ENCODE assay signal across 26 mouse cellular contexts in genomic region chr7:144448186-144448585, GRCm38 (mm10). TPM values are rescaled to one million over a fixed set of nuclear protein-coding genes. Genes with fewer than 3 reads are reported as not detected.
A peak's percentile ranks its signal among the peaks of the same experiment; 100 is the strongest.
DNase-seq lines count a peak whose midpoint lies in the region; ATAC-seq and TF ChIP-seq lines count a peak whose summit lies in the region.
"Had no signal": no experiment of that assay in that cellular context is flagged by ENCODE, and none has a peak within 500 bp of the region (broad histone marks: within the 10 kb centered on the region; RNA-seq: fewer than 3 reads in every experiment).

No protein-coding gene starts in this region.

- H3K36me3 ChIP-seq in embryonic facial prominence, embryonic 14.5 days (ENCODE audit: control insufficient read depth, insufficient read depth, low read length), result peaks cover 98% of the 10 kb centered on the region
- peaks cover 100% of the 10 kb centered on the region for H3K36me3 ChIP-seq in embryonic facial prominence, embryonic 10.5 days (replicated peaks)
- H3K36me3 ChIP-seq in lung, postnatal 0 days (ENCODE audit: insufficient read depth, low read length), result peaks cover 37% of the 10 kb centered on the region; the same call in 1 of the 2 replicates

- TF ChIP-seq EP300 in lung, postnatal 0 days (IDR thresholded peaks at IDR 0.05), result no peak

- no peaks in the 10 kb centered on the region for H3K4me1 ChIP-seq in embryonic facial prominence, embryonic 14.5 days (ENCODE audit: control insufficient read depth, insufficient read depth, low read length)
- no peaks in the 10 kb centered on the region for H3K4me1 ChIP-seq in embryonic facial prominence, embryonic 10.5 days
- H3K4me1 ChIP-seq in lung, postnatal 0 days (ENCODE audit: insufficient read depth, low read depth, low read length), result no peaks in the 10 kb centered on the region
- H3K4me1 ChIP-seq: embryonic facial prominence, embryonic 15.5 days; heart, embryonic 10.5 days; hindbrain, embryonic 10.5 days had no signal

- no peak overlapping the region for H3K4me2 ChIP-seq in embryonic facial prominence, embryonic 14.5 days (ENCODE audit: low read depth, low read length)
- H3K4me2 ChIP-seq in lung, postnatal 0 days (replicated peaks; ENCODE audit: low read depth, low read length), result no peak overlapping the region
- H3K4me2 ChIP-seq: embryonic facial prominence, embryonic 15.5 days; hindbrain, embryonic 13.5 days had no signal

- H3K27me3 ChIP-seq in embryonic facial prominence, embryonic 14.5 days (replicated peaks; ENCODE audit: control insufficient read depth, insufficient read depth, low read length), result no peaks in the 10 kb centered on the region
- H3K27me3 ChIP-seq in embryonic facial prominence, embryonic 10.5 days (replicated peaks; ENCODE audit: low read depth, poor library complexity, severe bottlenecking), result no peaks in the 10 kb centered on the region
- H3K27me3 ChIP-seq in lung, postnatal 0 days (replicated peaks; ENCODE audit: insufficient read depth, low read length), result no peaks in the 10 kb centered on the region
- H3K27me3 ChIP-seq: embryonic facial prominence, embryonic 15.5 days; hindbrain, embryonic 13.5 days had no signal

- H3K4me3 ChIP-seq in embryonic facial prominence, embryonic 14.5 days (ENCODE audit: low read depth, low read length), result no peak overlapping the region
- no peak overlapping the region for H3K4me3 ChIP-seq in embryonic facial prominence, embryonic 10.5 days
- H3K4me3 ChIP-seq in lung, postnatal 0 days (ENCODE audit: low read depth, low read length), result no peak overlapping the region
- H3K4me3 ChIP-seq: embryonic facial prominence, embryonic 15.5 days; gastrocnemius, adult 2 months; heart, adult 2 months; heart, embryonic 10.5 days; hindbrain, embryonic 10.5 days; hindbrain, embryonic 13.5 days had no signal

- no peaks in the 10 kb centered on the region for H3K9me3 ChIP-seq in embryonic facial prominence, embryonic 14.5 days (ENCODE audit: control insufficient read depth, low read length)
- no peaks in the 10 kb centered on the region for H3K9me3 ChIP-seq in embryonic facial prominence, embryonic 10.5 days
- H3K9me3 ChIP-seq in lung, postnatal 0 days (ENCODE audit: low read length), result no peaks in the 10 kb centered on the region
- H3K9me3 ChIP-seq: embryonic facial prominence, embryonic 15.5 days; G1E; heart, embryonic 10.5 days; hindbrain, embryonic 10.5 days; hindbrain, embryonic 13.5 days had no signal

- DNase-seq in embryonic facial prominence, embryonic 14.5 days (ENCODE audit: low spot score), result peak; percentile 5
- no peak for DNase-seq in embryonic facial prominence, embryonic 10.5 days (ENCODE audit: low spot score)
- peak; percentile 64 for DNase-seq in MN1 (ENCODE audit: low spot score)
- DNase-seq in ovary, adult 18-20 months (ENCODE audit: low spot score), result no peak
- DNase-seq in lung, postnatal 0 days (ENCODE audit: low spot score), result no peak
- DNase-seq in urinary bladder, postnatal 10 days (ENCODE audit: low spot score), result no peak
- DNase-seq: adrenal gland, adult 2 months; adrenal gland, postnatal 14 days; cerebellum, adult 11 months; cerebellum, adult 2 months; cerebellum, adult 9-11 months; cerebellum, postnatal 25 days; embryo, embryonic 11 days; forebrain, postnatal 0 days; gastrocnemius, adult 2 months; gastrocnemius, postnatal 14 days; heart, adult 2 months had no signal

- H3K9ac ChIP-seq in embryonic facial prominence, embryonic 14.5 days (ENCODE audit: low read depth, low read length), result no peak overlapping the region
- no peak overlapping the region for H3K9ac ChIP-seq in lung, postnatal 0 days (replicated peaks; ENCODE audit: low read depth)
- H3K9ac ChIP-seq: embryonic facial prominence, embryonic 15.5 days; forebrain, postnatal 0 days; hindbrain, embryonic 13.5 days had no signal

- WGBS in embryonic facial prominence, embryonic 14.5 days, result 67% methylated on average over 1 of the region's 1 CpGs
- whole genome bisulfite sequencing in embryonic facial prominence, embryonic 10.5 days, result 87% methylated on average over 1 of the region's 1 CpGs
- 92% methylated on average over 1 of the region's 1 CpGs for WGBS in lung, postnatal 0 days

- no peak for ATAC-seq in embryonic facial prominence, embryonic 14.5 days (ENCODE audit: low read depth)
- peak; percentile 50 to 52; a peak in 3 of 4 replicates for ATAC-seq in hematopoietic stem cell, adult 5-6 weeks (replicated peaks in 1 of 2; ENCODE audit: insufficient read depth in 1 of 2, low FRiP score in 2 of 2, low TSS enrichment in 1 of 2, low read depth in 1 of 2, poor library complexity in 2 of 2, severe bottlenecking in 2 of 2)
- ATAC-seq in lung, postnatal 0 days, result no peak
- ATAC-seq: forebrain, embryonic 14.5 days; forebrain, postnatal 0 days; hindbrain, embryonic 16.5 days; intestine, embryonic 16.5 days had no signal

- no peak for TF ChIP-seq CTCF in lung, postnatal 0 days (IDR thresholded peaks at IDR 0.05)

- H3K27ac ChIP-seq in embryonic facial prominence, embryonic 14.5 days (replicated peaks; ENCODE audit: low read depth, low read length), result no peak overlapping the region
- H3K27ac ChIP-seq in embryonic facial prominence, embryonic 10.5 days (replicated peaks), result no peak overlapping the region
- no peak overlapping the region for H3K27ac ChIP-seq in lung, postnatal 0 days (ENCODE audit: low read length)
- H3K27ac ChIP-seq: embryonic facial prominence, embryonic 15.5 days; gastrocnemius, adult 2 months; heart, adult 2 months; heart, embryonic 10.5 days; hindbrain, embryonic 10.5 days; hindbrain, embryonic 13.5 days had no signal

RNA-seq across cellular contexts. Expression of gene Cttn, which starts 22.6 kb away (rescaled TPM):
- polyA plus RNA-seq in embryonic facial prominence, embryonic 14.5 days (2014; fragmentation: Nextera tagmentation; extraction: Ambion mirVana), result 157 and 179 TPM in 2 replicates
- polyA plus RNA-seq in embryonic facial prominence, embryonic 10.5 days (2016; fragmentation: Nextera tagmentation; extraction: Ambion mirVana), result 196 and 200 TPM in 2 replicates
- total RNA-seq in hematopoietic stem cell, adult 5-6 weeks (2017), result 33.5 and 65.6 TPM in 2 replicates
- 128 and 131 TPM in 2 replicates for polyA plus RNA-seq in lung, postnatal 0 days (2015; fragmentation: Nextera tagmentation; extraction: Ambion mirVana)

Comparison
In these comparisons a context has a peak if more than half of its experiments do, and no peak if none do; other contexts are left out.
1. DNase-seq: peak in embryonic facial prominence, embryonic 14.5 days (single experiment) and MN1 (single experiment); none in embryonic facial prominence, embryonic 10.5 days (single experiment), ovary, adult 18-20 months (single experiment), lung, postnatal 0 days (single experiment) and urinary bladder, postnatal 10 days (single experiment).
2. ATAC-seq: peak in hematopoietic stem cell, adult 5-6 weeks (2 of 2); none in embryonic facial prominence, embryonic 14.5 days (single experiment) and lung, postnatal 0 days (single experiment).